Mouse (Mus musculus): ENCODE measurements at regions not wholly inside any gene's neighbourhood (a gene's known extent, or its start where the extent isn't known, plus 50 kb on each side); places are given as distances from the start of the nearest gene placed in this dataset.

DNA sequence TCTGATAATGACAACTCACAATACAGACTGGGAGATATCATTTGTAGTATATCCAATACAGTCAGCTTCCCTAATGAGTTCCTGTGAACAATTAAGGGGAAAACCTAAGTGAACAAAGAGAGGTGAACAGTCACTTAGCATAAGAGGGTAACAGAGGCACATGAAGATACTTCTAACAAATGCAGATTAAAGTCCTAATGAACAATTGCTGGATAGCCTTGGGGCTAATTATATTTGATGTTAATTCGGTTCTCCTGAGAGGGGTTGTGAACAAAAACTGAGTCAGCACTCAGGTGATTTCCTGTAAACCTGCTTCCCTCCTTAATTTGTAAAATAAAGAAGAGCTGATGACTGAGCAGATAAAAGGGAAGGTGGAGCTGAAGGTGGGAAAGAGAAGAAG lies 1672.1 kb downstream of the 4930444P10Rik start:
- DNase-seq (ENCODE audit: low read depth, low spot score) = peak; percentile 42

DNA sequence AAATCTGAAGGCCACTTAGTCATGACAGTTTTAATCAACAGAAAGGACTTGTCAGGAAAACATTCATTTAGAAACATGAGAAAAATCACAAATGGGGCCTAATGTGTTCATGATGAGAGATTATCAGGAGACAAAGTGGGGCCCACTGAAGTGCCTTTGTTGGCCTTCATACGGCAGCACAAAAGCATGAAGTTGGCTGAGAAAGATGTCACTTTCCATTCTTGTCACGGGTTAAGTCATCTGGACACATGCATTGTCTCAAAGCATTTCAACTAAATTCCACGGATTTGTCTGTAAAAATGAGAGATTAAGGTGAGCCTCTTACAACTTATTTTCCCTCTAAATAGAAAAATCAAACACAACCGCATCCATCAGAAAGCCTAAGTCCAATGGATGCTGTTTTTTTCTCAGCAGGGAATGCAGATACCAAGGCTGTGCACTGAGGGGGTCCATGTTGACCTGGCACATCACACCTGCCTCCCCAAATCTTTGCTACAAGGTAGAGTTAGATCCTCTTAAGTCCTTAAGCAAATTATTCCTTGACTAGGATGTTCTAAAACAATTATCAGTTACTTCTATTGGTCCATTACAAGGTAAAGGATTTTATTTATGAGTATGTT lies 1679.2 kb downstream of the 4930444P10Rik start:
- DNase-seq (ENCODE audit: low read depth, low spot score) = no peak

DNA sequence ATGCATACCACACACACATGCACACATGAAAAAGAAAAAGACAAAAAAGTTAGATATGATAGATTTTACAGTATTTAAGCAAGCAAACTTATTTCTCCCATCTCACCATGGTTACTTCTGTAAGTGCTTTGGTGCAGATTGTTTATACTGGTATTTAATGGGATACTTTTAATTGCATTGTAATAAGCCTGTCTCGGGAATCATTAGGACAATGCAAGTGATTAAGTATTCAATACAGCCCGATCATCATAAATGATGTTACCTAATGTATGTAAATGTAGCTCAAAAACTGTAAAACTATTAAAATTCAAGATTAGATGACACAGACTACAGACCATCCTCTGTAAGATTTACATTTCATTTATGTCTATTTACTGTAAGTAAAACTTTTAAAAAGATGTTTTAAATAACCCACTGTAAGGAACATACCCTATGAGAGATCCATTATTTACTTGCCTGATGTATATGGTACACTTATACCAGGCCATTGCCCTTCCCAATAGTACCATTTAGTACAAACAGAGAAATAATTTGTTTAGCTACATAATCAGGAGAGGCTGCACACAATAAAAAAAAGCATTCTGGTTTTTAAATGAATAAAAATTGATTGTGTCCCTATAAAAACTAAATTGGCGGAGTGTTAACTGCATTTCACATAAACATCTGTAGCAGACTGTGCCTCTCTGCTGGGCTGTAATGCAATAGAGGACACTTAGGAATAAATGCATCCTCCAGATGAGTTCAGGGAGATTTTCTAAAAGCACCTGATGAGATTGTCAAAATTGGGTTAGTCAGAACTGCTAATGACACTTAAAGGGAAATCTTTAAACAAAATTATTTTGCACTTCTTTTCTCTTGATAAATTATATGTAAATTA lies 1722.9 kb downstream of the 4930444P10Rik start:
- no peak for DNase-seq (ENCODE audit: low read depth, low spot score)

DNA sequence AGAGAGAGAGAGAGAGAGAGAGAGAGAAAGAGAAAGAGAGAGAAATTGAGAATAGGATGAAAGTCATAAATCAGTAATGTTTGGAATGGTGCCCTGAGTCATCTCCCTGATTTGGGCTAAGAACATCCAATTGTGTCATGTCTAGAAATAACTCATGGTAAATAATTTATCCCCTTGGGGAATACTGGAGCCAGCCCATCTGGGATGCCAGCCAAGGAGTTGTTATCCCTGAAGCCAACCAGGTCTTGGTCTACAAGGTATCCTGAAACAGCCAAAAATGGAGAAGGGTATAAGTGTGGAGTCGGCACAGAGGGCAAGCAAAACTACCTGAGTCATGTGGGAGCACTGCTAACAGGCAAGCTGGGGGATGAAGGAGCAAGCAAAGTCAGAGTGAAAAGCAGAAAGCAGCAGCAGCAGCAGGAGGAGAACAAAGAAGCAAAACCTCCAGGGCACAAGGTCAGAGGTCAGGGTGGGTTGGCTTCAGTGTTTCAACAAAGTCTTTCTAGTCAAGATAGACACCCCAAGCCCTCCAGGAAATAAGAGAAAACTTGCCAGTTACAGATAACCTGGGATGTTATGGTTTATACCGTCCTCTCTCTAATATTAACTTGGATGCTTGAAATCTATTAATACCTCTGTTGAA lies 1733.0 kb downstream of the 4930444P10Rik start:
- DNase-seq (ENCODE audit: low read depth, low spot score) = no peak
